Mouse (Mus musculus) intestine, embryonic 16.5 days (tissue): ENCODE measurements at regions not wholly inside any gene's neighbourhood (a gene's known extent, or its start where the extent isn't known, plus 50 kb on each side); places are given as distances from the start of the nearest gene placed in this dataset.

Experiments used
- ATAC-seq: fragments of 200-750 bp; cut with Nextera tagmentation; 2 replicates; pipeline ENCODE4 v1.8.0; 2017; ENCODE audit warnings: moderate TSS enrichment, moderate library complexity
- H3K27ac ChIP-seq: fragments of 300-500 bp; sonication (generic); 2 replicates; pipeline ENCODE4 v1.5.1; 2014; ENCODE audit warnings: mild to moderate bottlenecking, low read length
- H3K27me3 ChIP-seq: fragments of 300-500 bp; sonication (generic); replicated peaks from 2 replicates; pipeline ENCODE4 v1.6.1; 2014; ENCODE audit warnings: low read length, control low read depth, mixed read lengths; ENCODE audit not compliant: control insufficient read depth, insufficient read depth
- H3K36me3 ChIP-seq: fragments of 300-500 bp; sonication (generic); 2 replicates; pipeline ENCODE4 v1.6.1; 2014; ENCODE audit warnings: low read length, control low read depth; ENCODE audit not compliant: control insufficient read depth, insufficient read depth
- H3K4me1 ChIP-seq: fragments of 300-500 bp; sonication (generic); 2 replicates; pipeline ENCODE4 v1.6.1; 2014; ENCODE audit warnings: low read length, control low read depth, mixed read lengths; ENCODE audit not compliant: control insufficient read depth, insufficient read depth
- H3K4me2 ChIP-seq: fragments of 300-500 bp; sonication (generic); 2 replicates; pipeline ENCODE4 v1.6.1; 2014; ENCODE audit warnings: low read depth, low read length, control low read depth
- H3K4me3 ChIP-seq: fragments of 300-500 bp; sonication (generic); 2 replicates; pipeline ENCODE4 v1.5.1; 2014; ENCODE audit warnings: mild to moderate bottlenecking, low read length
- H3K9ac ChIP-seq: fragments of 300-500 bp; sonication (generic); 2 replicates; pipeline ENCODE4 v1.6.1; 2014; ENCODE audit warnings: low read depth, low read length
- H3K9me3 ChIP-seq: fragments of 300-500 bp; sonication (generic); 2 replicates; pipeline ENCODE4 v1.6.1; 2016; ENCODE audit warnings: low read length, control low read depth; ENCODE audit not compliant: control insufficient read depth
- WGBS: fragments of 180-500 bp; shearing (Covaris S2); extraction: QIAGEN DNeasy Blood & Tissue Kit; methylation state at CpG from one replicate; pipeline ENCODE4 v1.1.7; 2014; 5-methylcytosine and 5-hydroxymethylcytosine counted together

DNA sequence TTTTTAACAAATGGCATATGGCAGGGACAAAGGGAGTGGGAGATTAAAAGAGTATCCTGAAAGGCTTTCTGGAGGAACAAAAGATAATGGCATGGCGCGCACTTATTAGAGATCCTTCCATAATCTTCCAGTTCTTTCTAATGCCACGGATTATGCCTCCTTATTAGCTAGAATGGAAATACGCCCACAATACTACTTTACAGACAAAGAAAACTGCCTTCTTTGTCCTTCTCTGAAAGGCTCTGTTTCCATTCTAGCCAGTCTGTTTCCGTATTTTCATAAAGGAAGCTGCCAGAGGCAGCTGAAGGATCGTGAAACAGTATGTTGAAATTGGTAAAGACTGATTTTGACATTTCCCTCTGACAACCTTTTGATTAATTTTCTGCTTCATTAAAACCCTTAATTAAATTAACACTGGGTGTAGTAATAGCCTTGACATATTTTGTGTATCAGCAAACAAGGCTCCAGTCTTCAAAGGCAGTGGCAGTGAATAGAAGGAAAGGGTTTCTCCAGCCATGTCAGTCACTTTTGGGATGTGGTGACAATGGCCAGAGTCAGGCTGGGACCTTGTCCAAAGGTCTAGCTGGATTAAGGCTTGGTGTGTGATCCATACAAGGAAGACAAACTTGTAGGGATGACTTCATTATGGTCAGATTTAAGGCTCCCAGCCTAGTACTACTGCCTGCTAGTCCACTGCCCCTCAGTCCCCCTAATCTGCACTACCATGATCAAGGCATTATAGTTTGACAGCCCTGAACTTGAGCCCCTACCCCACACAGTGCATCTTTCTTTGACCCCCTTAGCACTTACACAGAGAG is 344.4 kb upstream of the Lcorl start:
- no peaks in the 10 kb centered on the region for H3K9me3 ChIP-seq
- H3K27ac ChIP-seq = no peak overlapping the region
- ATAC-seq = no peak
- 77% methylated on average over 6 of the region's 6 CpGs for WGBS
- H3K4me3 ChIP-seq = no peak overlapping the region
- no peak overlapping the region for H3K9ac ChIP-seq
- H3K27me3 ChIP-seq = no peaks in the 10 kb centered on the region
- no peak overlapping the region for H3K4me2 ChIP-seq
- H3K4me1 ChIP-seq = no peaks in the 10 kb centered on the region
- H3K36me3 ChIP-seq = no peaks in the 10 kb centered on the region

DNA sequence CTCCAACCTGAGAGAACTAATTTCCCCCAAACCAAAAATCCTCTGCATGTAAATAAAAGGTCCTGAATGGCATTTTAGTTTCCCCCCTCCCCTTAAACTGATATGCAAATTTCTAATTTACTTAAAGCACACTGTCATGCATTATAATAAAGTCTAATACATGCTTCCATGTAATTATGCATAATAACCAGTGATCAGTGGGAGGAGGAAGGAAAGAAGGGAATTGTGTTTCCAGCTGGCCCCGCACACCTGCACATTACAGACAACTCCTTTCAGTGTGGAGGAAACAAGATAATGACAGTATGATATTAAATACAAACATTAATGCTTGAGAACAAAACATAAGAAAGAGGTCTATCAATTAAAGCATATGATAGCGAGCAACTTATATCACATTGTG is 329.5 kb upstream of the Lcorl start:
- H3K4me3 ChIP-seq = no peak overlapping the region
- no peaks in the 10 kb centered on the region for H3K4me1 ChIP-seq
- WGBS = 86% methylated on average over 2 of the region's 2 CpGs
- H3K36me3 ChIP-seq = no peaks in the 10 kb centered on the region
- ATAC-seq = no peak
- no peaks in the 10 kb centered on the region for H3K9me3 ChIP-seq
- no peak overlapping the region for H3K9ac ChIP-seq
- H3K27ac ChIP-seq = no peak overlapping the region
- H3K27me3 ChIP-seq = no peaks in the 10 kb centered on the region
- no peak overlapping the region for H3K4me2 ChIP-seq

DNA sequence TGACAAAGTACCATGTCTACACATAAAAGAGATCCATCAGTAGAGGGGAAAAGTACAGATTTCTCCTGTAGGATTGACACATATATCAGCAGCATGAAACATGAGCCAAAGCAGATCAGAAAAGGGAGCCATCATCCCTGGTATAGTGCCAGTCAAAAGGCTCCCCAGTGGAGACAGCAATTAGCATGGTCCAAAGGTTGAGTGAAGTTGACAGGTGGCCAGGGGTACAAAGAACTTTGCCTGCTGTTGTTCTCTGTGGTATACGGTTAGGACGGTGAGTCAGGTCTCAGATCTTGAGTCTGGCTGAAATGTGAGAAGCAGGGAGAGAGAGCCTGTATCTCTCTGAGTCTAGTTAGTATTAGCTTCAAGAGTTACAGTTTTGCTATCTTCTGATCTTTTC is 324.7 kb upstream of the Lcorl start:
- H3K9ac ChIP-seq = no peak overlapping the region
- no peaks in the 10 kb centered on the region for H3K9me3 ChIP-seq
- no peaks in the 10 kb centered on the region for H3K4me1 ChIP-seq
- H3K4me2 ChIP-seq = no peak overlapping the region
- no peak overlapping the region for H3K27ac ChIP-seq
- WGBS = 58% methylated on average over 2 of the region's 2 CpGs
- H3K36me3 ChIP-seq = no peaks in the 10 kb centered on the region
- ATAC-seq = peak; percentile 98
- H3K4me3 ChIP-seq = no peak overlapping the region
- H3K27me3 ChIP-seq = no peaks in the 10 kb centered on the region

DNA sequence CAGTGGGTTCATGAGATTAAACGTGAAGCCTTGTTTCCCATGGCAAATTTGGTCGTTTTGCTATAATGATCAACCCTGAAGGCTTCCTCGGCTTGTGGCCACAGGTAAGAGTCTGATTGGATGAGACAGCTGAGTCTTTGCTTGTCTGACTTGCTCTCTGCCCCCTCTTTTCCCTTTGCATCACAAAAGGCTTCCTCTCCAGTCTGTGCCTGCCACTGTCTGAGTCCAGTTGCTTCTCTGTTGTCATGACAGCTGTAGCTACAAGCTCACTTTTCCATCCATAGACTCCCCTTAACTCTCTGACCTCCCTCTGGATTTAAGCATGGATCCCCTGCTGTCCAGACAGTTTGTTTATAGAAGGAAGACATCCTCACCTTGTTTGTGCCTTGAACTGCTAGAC is 314.9 kb upstream of the Lcorl start:
- H3K4me3 ChIP-seq = no peak overlapping the region
- no peak overlapping the region for H3K9ac ChIP-seq
- WGBS = 55% methylated on average over 3 of the region's 3 CpGs
- H3K9me3 ChIP-seq = no peaks in the 10 kb centered on the region
- H3K36me3 ChIP-seq = no peaks in the 10 kb centered on the region
- H3K4me1 ChIP-seq = no peaks in the 10 kb centered on the region
- no peaks in the 10 kb centered on the region for H3K27me3 ChIP-seq
- H3K27ac ChIP-seq = no peak overlapping the region
- H3K4me2 ChIP-seq = no peak overlapping the region
- no peak for ATAC-seq

DNA sequence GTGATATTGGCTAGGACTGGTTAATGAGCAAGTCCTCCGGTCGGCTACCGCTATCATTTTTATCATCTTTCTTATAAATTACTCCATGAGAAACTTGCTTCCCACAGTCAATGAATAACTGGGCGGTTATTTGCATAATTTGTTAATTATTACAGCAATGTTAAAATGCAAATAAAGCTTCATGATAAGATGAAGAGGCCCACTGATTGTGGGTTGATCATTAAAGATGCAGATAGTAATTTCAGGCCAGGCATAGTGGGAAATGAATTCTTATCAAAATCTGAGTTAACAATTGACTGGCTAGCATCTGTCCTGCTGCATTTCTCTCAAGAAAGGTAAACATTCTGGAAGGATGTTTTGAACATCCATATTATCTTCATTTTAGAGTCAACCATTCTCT is 303.4 kb upstream of the Lcorl start:
- Histone ChIP-seq H3K4me3 (no peak overlapping the region), H3K9ac (no peak overlapping the region), H3K27ac (no peak overlapping the region), H3K9me3 (no peaks in the 10 kb centered on the region), H3K36me3 (no peaks in the 10 kb centered on the region), H3K27me3 (no peaks in the 10 kb centered on the region), H3K4me2 (no peak overlapping the region), H3K4me1 (no peaks in the 10 kb centered on the region)
- peak; percentile 84 for ATAC-seq
- 75% methylated on average over 4 of the region's 4 CpGs for WGBS

DNA sequence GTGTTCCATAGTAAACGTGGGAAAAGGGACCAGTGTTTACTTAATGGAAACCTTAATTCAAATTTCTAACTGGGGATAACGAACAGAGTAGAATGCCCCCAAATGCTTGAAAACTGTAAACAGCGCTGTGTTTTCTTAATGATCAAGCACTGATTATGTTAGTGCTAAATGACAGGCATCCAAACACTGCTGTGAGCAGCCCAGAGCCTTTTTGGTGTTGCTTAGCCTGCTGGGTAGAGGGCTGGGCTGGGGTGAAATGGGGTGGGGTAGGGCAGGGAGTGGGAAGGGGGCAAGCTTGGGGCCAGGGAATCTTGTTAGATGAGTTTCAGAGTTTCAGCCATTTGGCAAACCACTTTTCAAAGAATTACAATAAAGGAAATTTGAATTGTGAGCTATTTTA is 294.6 kb upstream of the Lcorl start:
- Histone ChIP-seq H3K9ac (no peak overlapping the region), H3K27ac (no peak overlapping the region), H3K4me2 (no peak overlapping the region), H3K4me3 (no peak overlapping the region), H3K9me3 (no peaks in the 10 kb centered on the region), H3K4me1 (no peaks in the 10 kb centered on the region), H3K36me3 (no peaks in the 10 kb centered on the region), H3K27me3 (no peaks in the 10 kb centered on the region)
- WGBS = 50% methylated on average over 3 of the region's 3 CpGs
- no peak for ATAC-seq

DNA sequence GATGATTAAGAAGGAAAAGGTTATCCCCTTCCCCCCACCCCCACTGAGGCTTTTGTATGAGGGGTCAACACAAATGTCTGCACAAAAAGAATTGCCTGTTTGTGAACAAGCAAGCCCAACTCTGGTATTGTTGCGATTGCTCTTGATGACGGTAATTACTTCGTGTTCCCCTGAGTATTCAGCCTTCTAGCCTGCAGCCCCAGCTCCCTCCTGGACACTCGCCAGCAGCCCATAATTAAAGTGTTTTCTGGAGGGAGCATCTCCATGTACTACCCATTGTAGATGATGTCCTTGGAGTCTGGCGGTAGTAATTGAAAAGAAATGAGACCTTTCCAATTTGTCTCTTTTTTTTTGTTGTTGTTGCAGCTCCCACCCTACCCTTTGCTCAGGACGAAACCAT is 293.4 kb upstream of the Lcorl start:
- Histone ChIP-seq H3K36me3 (no peaks in the 10 kb centered on the region), H3K27ac (no peak overlapping the region), H3K9ac (no peak overlapping the region), H3K9me3 (no peaks in the 10 kb centered on the region), H3K4me1 (no peaks in the 10 kb centered on the region), H3K4me3 (no peak overlapping the region), H3K4me2 (no peak overlapping the region), H3K27me3 (no peaks in the 10 kb centered on the region)
- 63% methylated on average over 6 of the region's 6 CpGs for WGBS
- ATAC-seq = no peak

DNA sequence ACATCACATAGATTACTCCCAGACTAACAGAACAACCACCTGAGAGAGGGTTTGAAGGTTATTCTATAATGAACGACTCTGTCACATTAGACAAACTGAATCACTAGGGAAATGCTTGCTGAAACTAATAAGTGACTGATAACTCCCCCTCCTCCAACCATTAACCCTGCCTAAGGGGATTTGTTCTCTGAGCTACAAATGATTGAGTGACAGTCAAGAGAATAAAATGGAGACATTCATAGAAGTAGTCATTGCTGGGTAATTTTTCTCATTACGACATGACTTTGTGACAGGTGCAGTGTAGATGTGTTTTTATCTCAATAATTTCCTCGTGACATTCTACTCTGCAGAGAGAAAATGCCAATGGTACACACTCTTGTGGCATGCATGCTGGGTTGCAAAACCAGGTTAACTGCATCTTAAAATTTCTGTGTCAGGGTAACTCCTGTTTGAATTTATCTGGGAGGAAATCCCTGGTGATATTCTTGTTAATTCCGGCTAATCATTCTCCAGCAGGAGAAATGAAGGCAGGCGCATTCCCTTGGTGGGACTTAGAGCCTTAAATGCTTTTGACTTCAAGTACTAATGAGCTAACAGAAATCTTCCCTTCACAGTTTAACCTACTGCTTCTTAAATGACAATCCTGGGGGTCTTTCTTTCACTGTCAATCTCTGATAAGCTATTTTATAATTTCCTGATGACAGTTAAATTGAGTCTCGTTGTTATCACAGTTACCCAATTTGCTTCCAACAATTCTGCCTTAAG is 292.6 kb upstream of the Lcorl start:
- Histone ChIP-seq H3K4me3 (no peak overlapping the region), H3K27me3 (no peaks in the 10 kb centered on the region), H3K4me1 (no peaks in the 10 kb centered on the region), H3K9ac (no peak overlapping the region), H3K4me2 (no peak overlapping the region), H3K9me3 (no peaks in the 10 kb centered on the region), H3K36me3 (no peaks in the 10 kb centered on the region), H3K27ac (no peak overlapping the region)
- WGBS = 56% methylated on average over 6 of the region's 6 CpGs
- peak; percentile 74 for ATAC-seq

DNA sequence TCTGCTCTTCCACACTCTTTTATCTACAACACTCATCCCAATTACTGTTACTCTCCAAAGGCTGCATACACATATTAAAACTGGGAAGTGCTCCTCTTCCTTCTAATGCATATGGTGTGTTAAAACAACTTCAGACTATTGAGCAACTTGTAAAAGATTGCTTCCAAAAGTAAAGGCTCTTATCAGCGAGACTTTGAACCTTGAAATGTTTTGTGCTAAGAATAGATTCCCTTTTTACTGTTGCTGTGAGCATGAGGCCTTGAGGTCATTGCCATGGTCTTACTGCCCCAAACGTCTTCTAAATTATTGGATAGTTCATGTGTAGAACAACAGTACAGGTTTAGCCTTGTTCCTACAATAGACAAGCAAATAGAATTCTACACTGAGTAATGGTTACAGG is 281.6 kb upstream of the Lcorl start:
- Histone ChIP-seq H3K4me3 (no peak overlapping the region), H3K4me1 (no peaks in the 10 kb centered on the region), H3K27ac (no peak overlapping the region), H3K9ac (no peak overlapping the region), H3K36me3 (no peaks in the 10 kb centered on the region), H3K9me3 (no peaks in the 10 kb centered on the region), H3K27me3 (no peaks in the 10 kb centered on the region), H3K4me2 (no peak overlapping the region)
- WGBS = 47% methylated on average over 2 of the region's 2 CpGs
- peak; percentile 92 for ATAC-seq
